10 mouse cellular contexts compared by ENCODE assay signal in genomic region chr9:108274476-108275330, GRCm38 (mm10). TPM values are rescaled to one million over a fixed set of nuclear protein-coding genes. Genes with fewer than 3 reads are reported as not detected.
DNase-seq lines count a peak whose midpoint lies in the region; ATAC-seq and TF ChIP-seq lines count a peak whose summit lies in the region.
"Had no signal": no experiment of that assay in that cellular context is flagged by ENCODE, and none has a peak within 500 bp of the region (broad histone marks: within the 10 kb centered on the region; RNA-seq: fewer than 3 reads in every experiment).

No protein-coding gene starts in this region.

- peak overlapping the region; percentile 8 for H3K27ac ChIP-seq in kidney, adult 2 months (ENCODE audit: insufficient read depth, low read depth, low read length)
- no peak overlapping the region for H3K27ac ChIP-seq in intestine, embryonic 15.5 days
- H3K27ac ChIP-seq in hindbrain, postnatal 0 days, result no peak overlapping the region
- H3K27ac ChIP-seq: hindbrain, embryonic 14.5 days had no signal

- WGBS in kidney, adult 2 months, result 59% methylated on average over 5 of the region's 5 CpGs
- WGBS in intestine, embryonic 15.5 days, result 63% methylated on average over 5 of the region's 5 CpGs
- 83% methylated on average over 5 of the region's 5 CpGs for whole genome bisulfite sequencing in hindbrain, postnatal 0 days

- ATAC-seq in intestine, embryonic 15.5 days, result peak; percentile 62
- no peak for ATAC-seq in hindbrain, postnatal 0 days

- H3K4me3 ChIP-seq in kidney, adult 2 months (ENCODE audit: insufficient read depth, low read depth, low read length), result no peak overlapping the region
- H3K4me3 ChIP-seq in intestine, embryonic 15.5 days (replicated peaks), result no peak overlapping the region
- H3K4me3 ChIP-seq in hindbrain, postnatal 0 days (ENCODE audit: low read length), result no peak overlapping the region

- H3K27me3 ChIP-seq in kidney, adult 2 months (replicated peaks; ENCODE audit: control insufficient read depth, insufficient read depth, low read length), result no peaks in the 10 kb centered on the region
- no peaks in the 10 kb centered on the region for H3K27me3 ChIP-seq in intestine, embryonic 15.5 days (replicated peaks)
- H3K27me3 ChIP-seq in hindbrain, postnatal 0 days (ENCODE audit: insufficient read depth, low read length), result no peaks in the 10 kb centered on the region

- no peak overlapping the region for H3K4me2 ChIP-seq in intestine, embryonic 15.5 days (replicated peaks)
- H3K4me2 ChIP-seq in hindbrain, postnatal 0 days (ENCODE audit: low read depth, low read length), result no peak overlapping the region
- H3K4me2 ChIP-seq: hindbrain, embryonic 14.5 days had no signal

- H3K4me1 ChIP-seq in kidney, adult 2 months (ENCODE audit: control insufficient read depth, insufficient read depth, low read length), result peaks cover 14% of the 10 kb centered on the region
- peaks cover 19% of the 10 kb centered on the region for H3K4me1 ChIP-seq in intestine, embryonic 15.5 days (replicated peaks)
- no peaks in the 10 kb centered on the region for H3K4me1 ChIP-seq in hindbrain, postnatal 0 days (ENCODE audit: insufficient read depth, low read length)

- DNase-seq in kidney, adult 2 months, result no peak
- no peak for DNase-seq in kidney, adult 8-10 months
- peak; percentile 53 for DNase-seq in testis, postnatal 14 days (ENCODE audit: low spot score)
- DNase-seq in testis, postnatal 10 days (ENCODE audit: low spot score), result no peak
- DNase-seq in thymus, postnatal 14 days, result no peak
- DNase-seq in hindbrain, postnatal 0 days (ENCODE audit: low spot score), result no peak
- DNase-seq in left cerebral cortex, adult 18-20 months (ENCODE audit: low spot score in 2 of 2), result no peak
- DNase-seq: cerebellum, postnatal 25 days had no signal

- no peaks in the 10 kb centered on the region for H3K36me3 ChIP-seq in kidney, adult 2 months (ENCODE audit: control insufficient read depth, insufficient read depth, low read length)
- H3K36me3 ChIP-seq in intestine, embryonic 15.5 days, result no peaks in the 10 kb centered on the region
- H3K36me3 ChIP-seq in hindbrain, postnatal 0 days (ENCODE audit: insufficient read depth, low read length), result no peaks in the 10 kb centered on the region

- no peak overlapping the region for H3K9ac ChIP-seq in intestine, embryonic 15.5 days
- no peak overlapping the region for H3K9ac ChIP-seq in hindbrain, postnatal 0 days (replicated peaks; ENCODE audit: low read length)
- H3K9ac ChIP-seq: hindbrain, embryonic 14.5 days had no signal

- no peak for TF ChIP-seq POLR2A in kidney, adult 2 months (IDR thresholded peaks at IDR 0.05; ENCODE audit: low read depth, low read length)

- no peak for TF ChIP-seq CTCF in kidney, adult 2 months (conservative IDR thresholded peaks at IDR 0.05; ENCODE audit: insufficient read depth, insufficient read length, low read depth, low read length)
- no peak for TF ChIP-seq CTCF in hindbrain, postnatal 0 days (IDR thresholded peaks at IDR 0.05; ENCODE audit: low read depth)

- H3K9me3 ChIP-seq in intestine, embryonic 15.5 days, result no peaks in the 10 kb centered on the region
- no peaks in the 10 kb centered on the region for H3K9me3 ChIP-seq in hindbrain, postnatal 0 days (ENCODE audit: low read length)

RNA-seq across cellular contexts. Expression of gene Dag1, which starts 10.9 kb away (rescaled TPM):
- polyA plus RNA-seq in kidney, adult 2 months (2012; rRNA removed), result 66.8 and 67.2 TPM in 2 replicates
- polyA plus RNA-seq in intestine, embryonic 15.5 days (2015; fragmentation: Nextera tagmentation; extraction: Ambion mirVana), result 72.9 and 75.1 TPM in 2 replicates
- 127 and 129 TPM in 2 replicates for total RNA-seq in hindbrain, postnatal 0 days (2014; rRNA removed)
- polyA plus RNA-seq in hindbrain, postnatal 0 days (2015; fragmentation: Nextera tagmentation; extraction: Ambion mirVana), result 70.2 and 76.3 TPM in 2 replicates
- total RNA-seq in left cerebral cortex, adult 18-20 months (2021), result 10 to 100 TPM; 79.2 to 85.8 TPM

RNA-seq across cellular contexts. Expression of gene Nicn1, which starts 15.5 kb away (rescaled TPM):
- polyA plus RNA-seq in kidney, adult 2 months (2012; rRNA removed), result 38.9 and 39.3 TPM in 2 replicates
- 28.9 and 29.5 TPM in 2 replicates for polyA plus RNA-seq in intestine, embryonic 15.5 days (2015; fragmentation: Nextera tagmentation; extraction: Ambion mirVana)
- total RNA-seq in hindbrain, postnatal 0 days (2014; rRNA removed), result 79.8 and 108 TPM in 2 replicates
- 114 and 118 TPM in 2 replicates for polyA plus RNA-seq in hindbrain, postnatal 0 days (2015; fragmentation: Nextera tagmentation; extraction: Ambion mirVana)
- 100 to 1,000 TPM; 140 to 145 TPM for total RNA-seq in left cerebral cortex, adult 18-20 months (2021)

RNA-seq across cellular contexts. Expression of gene Amt, which starts 21.9 kb away (rescaled TPM):
- polyA plus RNA-seq in kidney, adult 2 months (2012; rRNA removed), result 77.5 and 84.2 TPM in 2 replicates
- 20.9 and 23.2 TPM in 2 replicates for polyA plus RNA-seq in intestine, embryonic 15.5 days (2015; fragmentation: Nextera tagmentation; extraction: Ambion mirVana)
- 22.5 and 27.1 TPM in 2 replicates for total RNA-seq in hindbrain, postnatal 0 days (2014; rRNA removed)
- 28.5 and 32.9 TPM in 2 replicates for polyA plus RNA-seq in hindbrain, postnatal 0 days (2015; fragmentation: Nextera tagmentation; extraction: Ambion mirVana)
- 10 to 100 TPM; 29.8 to 32.8 TPM for total RNA-seq in left cerebral cortex, adult 18-20 months (2021)

RNA-seq across cellular contexts. Expression of gene Rhoa, which starts 31.2 kb away (rescaled TPM):
- polyA plus RNA-seq in kidney, adult 2 months (2012; rRNA removed), result 125 and 179 TPM in 2 replicates
- polyA plus RNA-seq in intestine, embryonic 15.5 days (2015; fragmentation: Nextera tagmentation; extraction: Ambion mirVana), result 422 and 453 TPM in 2 replicates
- total RNA-seq in hindbrain, postnatal 0 days (2014; rRNA removed), result 105 and 106 TPM in 2 replicates
- polyA plus RNA-seq in hindbrain, postnatal 0 days (2015; fragmentation: Nextera tagmentation; extraction: Ambion mirVana), result 268 and 276 TPM in 2 replicates
- total RNA-seq in left cerebral cortex, adult 18-20 months (2021), result 100 to 1,000 TPM; 159 to 170 TPM

RNA-seq across cellular contexts. Expression of gene Tcta, which starts 31.3 kb away (rescaled TPM):
- 53.0 and 55.3 TPM in 2 replicates for polyA plus RNA-seq in kidney, adult 2 months (2012; rRNA removed)
- polyA plus RNA-seq in intestine, embryonic 15.5 days (2015; fragmentation: Nextera tagmentation; extraction: Ambion mirVana), result 34.1 and 37.1 TPM in 2 replicates
- 65.2 and 66.5 TPM in 2 replicates for total RNA-seq in hindbrain, postnatal 0 days (2014; rRNA removed)
- polyA plus RNA-seq in hindbrain, postnatal 0 days (2015; fragmentation: Nextera tagmentation; extraction: Ambion mirVana), result 79.4 and 80.3 TPM in 2 replicates
- total RNA-seq in left cerebral cortex, adult 18-20 months (2021), result 10 to 100 TPM; 30.3 to 32.0 TPM
